Mouse (Mus musculus): Measurements from ENCODE around the gene Tarbp2. TPM values are rescaled to one million over a fixed set of nuclear protein-coding genes. Genes with fewer than 3 reads are reported as not detected.
A peak's percentile ranks its signal among the peaks of the same experiment; 100 is the strongest.

Gene Tarbp2
- total RNA-seq (2021): 10 to 100 TPM; 45.7 to 49.2 TPM
- long read RNA-seq, experiment 1, transcript Tarbp2-201 (9 exons, 1,523 nt): major isoform, 28 of 62 reads
- long read RNA-seq, experiment 1, partial matches to known transcripts: 16 of 62 reads
- long read RNA-seq, experiment 1, other reads (novel, unspliced or antisense): 13 of 62 reads
- long read RNA-seq, experiment 2, transcript Tarbp2-201 (9 exons, 1,523 nt): major isoform, 35 of 50 reads
- long read RNA-seq, experiment 2, partial matches to known transcripts: 4 of 50 reads
- long read RNA-seq, experiment 2, other reads (novel, unspliced or antisense): 8 of 50 reads

GRCm38 (mm10) chr15:102517976-102518858 lies at the start of gene Tarbp2:
TSS of gene Tarbp2 (plus strand) at chr15:102518192.
- DNase-seq: peak; percentile 97

GRCm38 (mm10) chr15:102468675-102469370 lies 49.2 kb upstream of the Tarbp2 start:
- no peak for DNase-seq

- peak; percentile 93 for DNase-seq
These were observed 47.8 kb upstream of the Tarbp2 start, which contains the start of gene Pcbp2 for GRCm38 (mm10) chr15:102470183-102470604. TSS of gene Pcbp2 (plus strand) at chr15:102470539.

GRCm38 (mm10) chr15:102470605-102471294 lies 47.2 kb upstream of the Tarbp2 start:
- DNase-seq: peak; percentile 85

GRCm38 (mm10) chr15:102471295-102471645 lies 46.7 kb upstream of the Tarbp2 start:
- DNase-seq: no peak

GRCm38 (mm10) chr15:102471727-102472126 lies 46.3 kb upstream of the Tarbp2 start:
- no peak for DNase-seq

GRCm38 (mm10) chr15:102473246-102473645 lies 44.7 kb upstream of the Tarbp2 start:
- DNase-seq: no peak

- no peak for DNase-seq
These were observed 43.5 kb upstream of the Tarbp2 start for GRCm38 (mm10) chr15:102474520-102474919.

- no peak for DNase-seq
These were observed 34.9 kb upstream of the Tarbp2 start for GRCm38 (mm10) chr15:102483136-102483535.

- no peak for DNase-seq
These were observed 32.1 kb upstream of the Tarbp2 start for GRCm38 (mm10) chr15:102485853-102486252.

- no peak for DNase-seq
These were observed 30.3 kb upstream of the Tarbp2 start for GRCm38 (mm10) chr15:102487664-102488063.

- DNase-seq: no peak
These were observed 19.7 kb upstream of the Tarbp2 start for GRCm38 (mm10) chr15:102498322-102498721.

- no peak for DNase-seq
These were observed 18.6 kb upstream of the Tarbp2 start for GRCm38 (mm10) chr15:102499370-102499769.

- no peak for DNase-seq
These were observed 18.1 kb upstream of the Tarbp2 start for GRCm38 (mm10) chr15:102499851-102500250.

- DNase-seq: no peak
These were observed 17.5 kb upstream of the Tarbp2 start for GRCm38 (mm10) chr15:102500479-102500878.

GRCm38 (mm10) chr15:102501084-102501814 lies 16.7 kb upstream of the Tarbp2 start:
- DNase-seq: no peak

- DNase-seq: no peak
These were observed 15.6 kb upstream of the Tarbp2 start for GRCm38 (mm10) chr15:102502254-102502840.

GRCm38 (mm10) chr15:102503447-102503846 lies 14.5 kb upstream of the Tarbp2 start, which contains the start of gene Gm10337:
TSS of gene Gm10337 (plus strand) at chr15:102503722.
- DNase-seq: no peak

- no peak for DNase-seq
These were observed 13.8 kb upstream of the Tarbp2 start for GRCm38 (mm10) chr15:102503924-102504782.

Data from gastrocnemius, postnatal 10 days (tissue).